Mouse (Mus musculus) cerebellum, adult 9-10 months (tissue): ENCODE measurements at regions not wholly inside any gene's neighbourhood (a gene's known extent, or its start where the extent isn't known, plus 50 kb on each side); places are given as distances from the start of the nearest gene placed in this dataset.

Experiments
- DNase-seq: peaks from one replicate; pipeline ENCODE4 v3.0.0; 2022

DNA sequence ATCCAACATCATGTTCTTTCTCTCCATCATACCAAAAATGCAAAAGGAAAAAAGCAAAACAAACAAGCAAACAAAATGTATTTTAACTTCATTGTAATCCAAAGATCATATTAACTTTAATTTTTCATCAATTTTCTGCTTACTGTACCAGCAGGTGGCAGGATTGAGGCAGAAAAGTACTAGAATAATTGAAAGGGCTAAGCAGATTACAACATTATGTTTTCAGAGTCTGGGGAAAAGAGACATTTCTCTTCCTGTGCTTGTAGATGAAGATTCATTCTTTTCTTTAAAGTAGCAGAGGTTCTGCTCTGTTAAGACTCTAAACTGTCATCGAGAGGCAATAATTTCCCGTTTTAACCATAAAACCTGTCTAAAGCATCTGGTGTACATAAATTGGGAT, 394.7 kb upstream of the Slitrk6 start:
- peak; percentile 12 for DNase-seq

DNA sequence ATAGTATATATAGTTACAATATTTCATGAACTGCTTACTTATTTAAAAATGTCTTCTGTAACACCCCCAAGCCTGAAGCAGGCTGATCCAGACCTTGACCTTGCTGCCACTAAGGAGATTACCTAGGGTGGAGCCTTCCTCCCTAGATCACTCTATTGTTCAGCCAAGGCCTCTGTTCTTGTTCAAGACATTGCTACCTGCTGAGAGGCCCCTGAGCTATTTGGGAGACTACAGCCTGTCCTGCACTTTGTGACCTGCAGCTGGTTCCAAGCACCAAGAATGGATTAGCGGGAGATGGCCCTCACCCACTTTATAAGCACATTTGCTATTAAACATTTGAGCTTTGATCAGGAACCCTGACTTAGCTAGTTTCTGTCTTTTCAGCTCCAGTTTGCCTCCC, 361.7 kb upstream of the Slitrk6 start:
- no peak for DNase-seq

DNA sequence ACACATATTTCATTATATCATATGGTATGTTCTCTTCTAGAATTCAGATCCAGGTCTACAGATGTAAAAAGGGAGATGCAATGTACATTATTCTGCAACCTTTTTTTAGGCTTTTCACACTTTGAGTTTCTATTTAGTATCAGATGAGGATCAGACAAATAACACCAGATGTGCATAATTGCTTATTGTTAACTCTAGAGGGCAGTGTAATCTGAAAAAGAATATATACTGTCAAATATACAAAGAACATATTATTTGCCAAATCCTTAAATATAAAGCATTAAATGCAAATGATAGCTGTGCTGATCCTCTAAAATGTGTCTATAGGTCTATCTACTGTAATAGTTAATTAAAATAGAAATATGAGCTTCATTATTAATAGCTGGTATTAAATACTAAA, 348.6 kb upstream of the Slitrk6 start:
- no peak for DNase-seq

DNA sequence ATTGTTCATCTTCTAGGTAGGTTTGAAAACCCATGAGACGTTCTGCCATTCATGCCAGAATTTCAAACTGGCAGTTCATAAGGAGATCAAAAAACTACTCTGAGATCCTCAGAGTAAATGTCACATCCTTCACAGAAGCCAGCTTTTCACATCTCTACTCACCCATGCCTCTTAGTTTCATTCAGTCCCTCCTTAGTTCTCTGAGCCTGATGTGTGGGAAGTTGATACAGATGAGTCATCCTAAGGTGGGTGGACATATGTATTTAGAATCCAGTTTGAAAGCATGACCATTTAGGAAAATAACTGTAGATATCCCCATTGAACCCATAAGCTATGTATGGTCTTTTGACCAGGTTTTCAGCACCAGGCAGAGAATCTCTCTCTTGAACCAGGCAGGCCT, 345.3 kb upstream of the Slitrk6 start:
- DNase-seq, result no peak

DNA sequence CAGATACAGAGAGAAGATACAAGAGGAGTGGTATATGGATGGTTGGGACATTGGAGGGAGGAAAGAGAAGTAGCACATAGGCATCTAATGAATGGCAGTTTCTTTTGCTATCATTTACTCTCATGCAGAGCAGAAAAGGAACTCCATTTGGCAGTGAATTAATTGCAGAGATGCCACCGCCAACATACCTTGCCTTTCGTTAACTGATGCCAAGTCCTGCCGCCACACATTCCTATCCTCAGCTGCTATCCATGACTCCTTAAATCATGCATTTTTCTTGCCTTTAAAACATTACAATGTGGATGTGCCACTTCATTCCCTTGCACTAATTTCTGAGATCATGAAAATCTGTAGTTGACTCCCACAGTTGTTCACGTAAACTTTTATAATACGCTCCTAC, 341.3 kb upstream of the Slitrk6 start:
- DNase-seq, result no peak

DNA sequence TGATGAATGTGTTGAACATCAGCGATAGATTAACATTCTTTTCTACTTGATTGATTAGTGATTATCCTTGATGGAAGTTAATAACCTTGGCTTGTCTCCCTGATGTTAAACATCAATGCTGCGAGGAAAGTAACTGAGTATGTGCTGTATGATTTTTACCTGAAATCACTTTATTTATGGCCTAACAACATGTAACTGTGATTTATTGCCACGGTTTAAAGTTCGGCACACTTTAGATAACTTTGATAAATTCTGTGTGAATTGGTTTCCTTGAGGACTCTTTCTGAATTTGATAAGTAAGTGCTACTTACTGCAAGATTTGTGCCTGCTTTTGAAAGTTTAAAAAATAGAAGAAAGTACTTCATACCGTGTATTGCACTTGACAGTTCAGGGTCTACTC, 319.6 kb upstream of the Slitrk6 start:
- no peak for DNase-seq

DNA sequence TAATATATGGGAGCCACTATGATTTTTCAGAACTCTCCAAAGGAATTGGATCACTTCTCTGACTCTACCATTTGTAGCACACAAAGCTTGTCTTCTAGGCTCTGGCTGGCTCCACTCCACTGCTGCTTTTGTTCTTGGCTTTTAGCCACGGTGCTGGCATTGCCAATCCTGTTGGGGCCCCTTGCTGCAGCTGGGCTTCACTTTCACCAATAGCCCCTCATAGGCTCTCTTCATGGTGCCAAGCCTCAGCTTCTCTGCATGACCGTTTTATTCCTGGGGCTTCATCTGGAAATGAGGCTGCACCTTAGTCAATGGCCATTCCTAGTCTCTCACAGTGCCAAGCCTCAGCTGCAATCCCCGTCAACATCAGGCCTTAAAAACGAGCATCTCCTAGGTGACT, 318.6 kb upstream of the Slitrk6 start:
- no peak for DNase-seq
